Mouse (Mus musculus): ENCODE results near the gene Gng5.

Gene Gng5

DNA sequence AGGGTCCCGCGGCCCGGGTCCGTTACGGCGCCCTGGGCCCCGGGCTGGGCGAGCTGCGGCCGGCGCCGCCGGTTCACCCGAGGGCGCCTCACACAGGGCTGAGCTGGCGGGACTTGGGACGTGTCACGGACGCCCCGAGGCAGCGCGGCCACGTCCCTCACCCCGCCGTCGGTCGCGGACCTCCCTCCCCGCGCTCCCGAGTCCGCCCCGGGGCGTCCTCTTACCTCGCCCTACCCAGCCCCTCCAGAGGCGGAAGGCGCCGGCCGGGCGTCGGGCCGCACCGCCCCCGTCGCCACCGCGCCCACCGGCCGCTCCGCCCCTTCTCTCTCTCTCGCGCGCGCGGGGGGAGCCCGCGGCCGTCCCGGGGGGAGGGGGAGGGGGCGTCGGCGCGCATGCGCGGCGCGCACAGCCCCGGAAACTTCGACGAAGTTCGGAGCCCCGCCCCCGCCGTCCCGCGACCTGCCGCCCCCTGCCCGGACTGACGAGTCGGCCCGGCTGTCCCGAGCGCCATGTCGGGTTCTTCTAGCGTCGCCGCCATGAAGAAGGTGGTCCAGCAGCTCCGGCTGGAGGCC lies at the start of gene Gng5, which contains the start of gene Spata1:
TSS of gene Gng5 (plus strand) at position 377 of the 572 bp plus-strand sequence.
TSS of gene Spata1 (minus strand) at position 323 of the 572 bp plus-strand sequence.
- DNase-seq (ENCODE audit: low spot score in 2 of 2), result peak; percentile 44 to 48

DNA sequence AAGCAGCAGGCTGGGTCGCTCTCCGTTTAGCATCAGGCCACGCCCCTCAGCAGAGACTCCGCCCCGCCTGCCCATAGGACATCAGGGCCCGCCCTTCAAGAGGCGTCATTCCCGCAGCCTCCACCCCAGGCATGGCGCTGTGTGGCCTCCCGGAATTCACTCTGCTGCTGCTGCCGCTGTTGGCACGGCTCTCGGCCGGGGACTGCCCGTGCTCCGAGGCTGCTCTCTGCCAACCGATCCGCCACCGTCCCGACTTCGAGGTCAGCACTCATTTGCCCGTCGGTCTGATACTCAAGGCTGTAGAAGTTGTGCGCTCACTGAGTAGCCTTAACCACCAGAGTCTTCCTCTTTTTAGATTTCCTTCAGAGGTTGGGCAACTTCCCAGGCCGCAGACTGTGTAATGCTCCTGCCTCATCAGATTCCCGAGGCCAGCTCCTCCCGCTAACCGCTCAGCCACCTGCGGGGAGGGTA lies 49.2 kb upstream of the Gng5 start:
- peak; percentile 86 to 93 for DNase-seq (ENCODE audit: low spot score in 2 of 2)

DNA sequence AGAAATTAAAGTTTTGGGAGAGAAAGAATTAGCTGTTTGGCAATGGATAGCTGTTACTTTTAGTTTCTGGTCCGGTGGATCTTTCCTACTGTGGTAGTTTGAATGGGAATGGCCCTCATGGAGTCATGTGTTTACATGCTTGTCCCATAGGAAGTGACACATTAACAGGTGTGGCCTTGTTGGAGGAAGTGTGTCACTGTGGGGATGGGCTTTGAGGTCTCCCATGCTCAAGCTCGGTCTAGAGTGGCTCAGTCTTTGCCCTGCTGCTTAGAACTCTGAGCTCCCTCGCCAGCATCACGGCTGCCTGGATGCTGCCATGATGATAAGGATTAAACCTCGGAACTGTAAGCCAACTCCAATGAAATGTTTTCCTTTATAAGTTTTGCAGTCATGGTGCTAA lies 48.2 kb upstream of the Gng5 start:
- DNase-seq (ENCODE audit: low spot score in 2 of 2), result no peak

DNA sequence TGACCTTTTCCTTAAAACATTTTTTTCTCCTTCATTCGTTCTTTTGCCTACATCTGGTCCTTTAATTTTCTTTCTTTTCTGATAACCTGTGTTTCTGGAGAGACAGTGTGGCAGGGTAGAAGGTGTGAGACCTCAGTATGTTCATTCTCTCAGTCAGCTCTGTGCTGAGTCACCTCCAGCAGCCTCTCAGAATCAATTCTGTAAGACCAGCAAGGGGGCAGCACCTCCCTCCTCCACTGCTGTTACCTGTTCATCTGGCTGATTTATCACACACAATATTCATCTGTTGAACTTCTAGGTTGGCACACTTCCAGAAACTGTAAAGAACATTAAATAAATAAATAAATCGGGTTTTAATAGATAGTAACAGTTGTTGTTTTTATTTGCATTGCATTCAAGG lies 36.7 kb upstream of the Gng5 start:
- DNase-seq (ENCODE audit: low spot score in 2 of 2), result no peak

DNA sequence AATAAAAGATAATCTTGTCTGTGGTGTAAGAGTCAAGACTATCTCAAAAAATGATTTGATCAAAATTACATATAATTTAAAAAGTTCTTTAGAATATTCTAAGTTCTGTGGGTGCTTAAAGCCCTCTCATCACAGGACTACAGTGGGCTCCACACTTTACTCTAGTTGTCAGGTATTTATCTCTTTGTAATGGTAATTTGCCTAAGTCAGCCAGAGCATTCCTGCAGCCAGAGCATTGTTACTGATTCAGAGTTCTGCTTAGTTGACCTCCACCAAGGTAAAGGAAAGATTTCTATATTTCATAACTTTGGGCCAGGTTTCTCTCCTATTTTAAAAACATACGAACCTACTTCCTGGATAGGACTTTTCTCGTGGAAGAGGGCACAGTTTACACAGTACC lies 30.4 kb upstream of the Gng5 start:
- DNase-seq (ENCODE audit: low spot score in 2 of 2), result no peak

DNA sequence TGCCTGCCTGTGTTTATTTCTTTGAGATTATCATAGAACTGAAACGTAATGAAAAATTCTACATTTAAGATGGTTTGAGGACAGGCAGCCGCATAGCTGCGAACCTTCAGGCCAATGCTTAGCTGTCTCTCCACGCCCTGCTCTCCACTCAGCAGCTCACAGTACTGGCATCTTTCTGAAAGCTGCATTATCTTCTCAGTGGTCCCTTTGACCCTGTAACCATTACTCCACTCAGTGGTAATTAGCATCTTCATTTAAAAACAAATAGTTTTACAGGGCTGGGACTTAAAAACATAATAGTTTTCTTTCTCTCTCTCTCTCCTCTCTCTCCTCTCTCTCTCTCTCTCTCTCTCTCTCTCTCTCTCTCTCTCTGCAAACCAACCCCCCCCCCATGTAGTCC lies 26.9 kb upstream of the Gng5 start:
- DNase-seq (ENCODE audit: low spot score in 2 of 2), result no peak

DNA sequence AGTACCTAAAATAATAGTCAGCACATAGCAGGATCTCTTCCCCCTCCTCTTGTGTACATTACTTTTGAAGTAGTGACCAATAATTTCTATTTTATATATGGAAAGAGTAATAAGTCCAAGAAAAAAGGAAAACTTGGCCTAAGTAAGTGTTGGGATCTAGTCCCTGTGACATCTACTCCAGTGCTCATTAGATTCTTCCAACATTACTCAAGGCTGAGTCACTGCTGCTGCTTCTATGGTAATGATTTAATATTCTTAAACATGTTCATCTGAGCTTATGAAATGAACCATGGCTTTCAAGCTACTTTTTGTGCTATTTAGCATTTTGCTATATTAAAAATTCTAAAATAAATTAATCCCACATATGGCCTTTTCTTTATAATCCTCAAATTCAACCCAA lies 25.9 kb upstream of the Gng5 start:
- no peak for DNase-seq (ENCODE audit: low spot score in 2 of 2)

DNA sequence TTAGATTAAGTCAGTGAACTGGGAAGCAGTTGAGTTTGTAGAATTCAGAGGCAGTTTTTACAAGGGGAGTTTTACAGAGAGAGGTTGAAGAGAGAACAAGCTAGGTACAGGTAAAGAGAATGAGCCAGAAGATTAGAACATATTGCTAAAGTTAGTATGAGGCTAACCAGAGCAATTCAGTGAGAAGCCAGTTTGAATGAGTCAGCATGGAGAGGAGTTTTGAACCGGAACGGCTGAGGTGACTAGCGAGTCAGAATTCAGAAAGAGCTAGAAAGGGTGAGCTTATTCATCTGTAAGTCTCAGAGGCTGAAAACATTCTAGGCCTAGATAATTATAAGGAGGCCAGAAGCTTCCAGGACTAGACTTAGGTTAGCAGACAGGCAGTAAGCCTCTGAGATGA lies 25.2 kb upstream of the Gng5 start:
- DNase-seq (ENCODE audit: low spot score in 2 of 2), result no peak

DNA sequence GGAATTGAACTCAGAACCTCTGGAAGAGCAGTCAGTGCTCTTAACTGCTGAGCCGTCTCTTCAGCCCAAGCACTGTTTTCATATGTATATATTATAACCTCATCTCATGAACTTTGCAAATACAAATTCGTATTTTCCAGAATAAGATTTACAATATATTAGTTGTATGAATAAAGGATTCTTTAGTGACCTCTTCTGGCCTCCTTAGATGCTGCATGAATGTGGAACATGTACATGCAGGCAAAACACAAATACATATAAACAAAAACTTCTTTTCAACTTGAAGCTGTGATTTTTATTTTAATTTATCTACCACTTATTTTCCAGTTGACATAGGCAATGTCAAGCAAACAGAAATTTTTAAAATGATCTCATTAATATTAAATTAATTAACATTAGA lies 17.6 kb upstream of the Gng5 start:
- no peak for DNase-seq (ENCODE audit: low spot score in 2 of 2)

DNA sequence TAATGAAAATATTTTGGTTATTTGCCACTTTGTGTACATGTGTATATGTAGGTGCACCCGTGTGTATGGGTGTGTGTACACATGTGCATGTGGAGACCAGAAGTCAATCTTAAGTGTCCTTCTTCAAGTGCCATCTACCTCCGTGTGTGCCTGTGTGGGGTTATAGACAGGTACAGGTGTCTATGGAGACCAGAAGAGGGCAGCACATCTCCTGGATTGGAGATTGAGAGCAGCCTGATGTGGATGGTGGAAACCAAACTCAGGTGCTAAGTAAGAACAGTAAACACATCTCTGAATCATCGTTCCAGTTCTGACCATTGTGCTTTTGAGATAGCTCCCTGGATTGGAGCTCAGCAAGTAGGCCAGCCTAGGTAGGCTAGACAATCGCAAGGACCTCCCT lies 13.1 kb upstream of the Gng5 start:
- no peak for DNase-seq (ENCODE audit: low spot score in 2 of 2)

DNA sequence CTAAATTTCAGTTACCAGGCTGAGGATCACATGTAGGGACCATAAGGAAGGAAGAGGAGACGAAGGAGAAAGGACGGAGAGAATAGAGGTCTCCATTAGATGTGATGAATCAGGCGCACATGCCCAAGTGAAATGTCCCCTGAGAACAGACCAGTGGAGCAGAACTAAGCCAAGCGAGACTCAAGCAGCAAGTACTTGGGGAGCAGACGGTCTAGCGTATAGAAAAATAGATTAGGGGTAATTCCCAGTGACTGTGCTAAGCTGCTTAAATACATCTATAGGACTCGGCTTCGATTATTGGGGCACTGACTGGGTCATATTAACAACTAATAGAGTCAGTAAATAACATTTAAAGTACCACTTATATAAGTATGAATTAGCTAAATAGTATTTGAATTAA lies 4.7 kb upstream of the Gng5 start:
- no peak for DNase-seq (ENCODE audit: low spot score in 2 of 2)

DNA sequence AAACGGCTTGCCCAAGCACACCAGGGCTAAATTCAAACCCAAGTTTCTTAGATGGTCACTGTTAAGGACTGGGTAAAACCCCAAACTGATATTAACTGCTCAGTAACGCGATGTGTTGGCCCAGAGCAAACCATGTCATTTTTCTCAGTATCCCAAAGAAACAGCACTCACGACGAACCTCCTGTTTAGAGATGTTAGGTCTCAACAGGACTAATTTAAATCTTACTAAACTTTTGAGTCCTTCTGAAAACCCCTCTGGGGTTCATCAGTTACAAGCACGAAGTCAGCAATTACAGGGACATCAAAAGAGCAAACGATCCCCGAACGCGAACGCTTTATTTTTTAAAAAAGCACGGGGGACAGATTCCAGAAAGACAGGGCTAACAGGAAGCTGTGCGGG lies 618 bp upstream of the Gng5 start:
- no peak for DNase-seq (ENCODE audit: low spot score in 2 of 2)

DNA sequence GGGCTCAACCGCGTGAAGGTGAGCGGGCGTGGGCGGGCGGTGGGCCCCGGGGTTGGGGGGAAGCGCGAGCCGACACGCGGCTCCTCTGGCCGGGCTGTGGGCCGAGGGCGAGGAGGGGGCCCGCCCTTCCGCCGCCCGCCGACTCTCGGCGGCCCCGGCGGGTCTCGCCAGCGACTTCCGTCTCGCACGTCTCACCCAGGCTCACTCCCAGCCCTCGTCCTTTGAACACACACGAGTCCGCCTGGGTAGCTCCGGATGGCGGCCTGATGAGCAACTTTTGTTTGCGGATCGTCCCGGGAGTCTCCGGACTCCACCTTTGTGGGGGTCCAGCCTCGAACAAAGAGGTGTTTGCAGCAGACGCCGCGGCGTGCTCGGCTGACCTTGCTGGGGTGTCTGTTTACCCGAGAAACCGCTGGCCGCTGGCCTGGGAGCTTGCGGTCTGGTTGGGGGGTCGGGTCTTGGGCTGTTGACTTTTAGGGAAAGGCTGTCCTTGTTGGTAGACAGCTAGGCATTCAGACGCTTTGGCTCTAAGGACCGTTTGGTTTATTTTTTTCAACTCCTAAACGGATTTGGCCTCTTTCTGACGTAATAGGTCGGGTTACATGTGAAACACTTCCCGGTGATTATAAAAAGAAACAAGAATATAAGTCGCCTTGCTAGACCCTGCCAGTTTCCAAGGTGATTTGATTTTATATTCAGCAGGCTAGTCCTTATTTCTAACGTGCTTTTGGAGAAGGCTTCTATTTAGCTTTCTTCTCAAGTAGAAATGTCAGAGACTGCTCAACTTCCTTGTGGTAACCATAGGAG lies 599 bp downstream of the Gng5 start:
- DNase-seq (ENCODE audit: low spot score in 2 of 2), result peak in 1 of 2 experiments; percentile 22

DNA sequence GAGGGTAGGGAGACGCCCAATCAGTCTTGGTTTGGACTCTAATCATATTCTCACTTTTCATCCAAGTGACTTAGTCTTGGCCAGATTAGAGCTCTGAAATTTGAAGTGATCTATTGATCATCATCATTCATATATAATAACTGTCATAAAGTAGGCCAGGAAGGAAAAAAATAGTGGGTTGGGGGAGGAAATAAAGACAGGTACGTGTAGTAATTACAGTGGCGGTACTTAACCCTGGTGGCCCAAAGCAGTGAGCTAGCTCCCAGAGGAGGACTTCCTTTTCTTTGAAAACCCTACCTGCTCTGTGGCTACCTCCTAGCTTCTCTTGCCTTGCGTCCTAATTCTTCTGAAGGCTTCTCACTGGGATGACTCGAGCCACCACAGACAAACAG lies 1.2 kb downstream of the Gng5 start:
- DNase-seq (ENCODE audit: low spot score in 2 of 2), result no peak

DNA sequence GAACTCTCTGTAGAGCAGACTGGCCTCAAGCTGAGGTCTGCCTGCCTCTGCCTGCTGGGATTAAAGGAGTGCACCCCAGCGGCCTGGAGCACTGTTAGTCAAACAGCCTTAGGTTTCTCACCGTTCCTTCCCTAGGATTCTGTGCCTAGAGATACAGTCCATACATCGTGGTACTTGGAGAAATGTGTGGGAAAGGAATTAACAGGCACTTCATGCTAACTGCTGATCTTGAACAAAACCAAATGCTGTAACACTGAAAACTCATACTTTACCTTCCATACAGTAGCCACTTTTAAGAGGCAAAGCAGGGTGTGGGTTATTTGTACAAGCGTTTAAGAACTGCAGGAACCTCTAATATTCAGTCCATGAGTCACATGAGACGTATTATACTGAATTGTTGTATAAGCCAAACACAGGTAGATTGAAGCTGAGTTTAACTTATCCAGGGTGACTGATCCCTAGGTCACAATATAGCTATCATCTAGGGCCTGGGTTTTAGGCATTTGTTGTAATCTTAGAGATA lies 2.1 kb downstream of the Gng5 start:
- DNase-seq (ENCODE audit: low spot score in 2 of 2), result no peak

DNA sequence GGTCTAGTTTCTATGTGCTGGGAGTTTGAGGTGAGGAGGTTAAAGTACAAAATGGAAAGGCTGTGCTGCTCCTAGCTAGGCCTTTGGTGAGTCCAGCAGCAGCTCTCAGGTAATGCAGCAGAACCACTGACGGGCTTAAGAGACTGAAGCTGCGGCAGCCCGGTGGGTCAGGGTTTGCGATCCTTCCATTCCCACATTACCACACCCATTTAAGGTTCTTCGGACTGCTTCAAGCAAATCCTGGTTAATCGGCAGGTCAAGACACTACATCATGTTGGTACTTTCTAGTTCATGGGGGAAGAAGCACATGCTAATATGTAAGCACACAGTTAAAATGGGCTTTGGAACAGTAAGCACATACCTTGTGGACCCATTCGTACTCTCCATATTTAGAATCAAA lies 7.1 kb downstream of the Gng5 start:
- DNase-seq (ENCODE audit: low spot score in 2 of 2), result no peak

DNA sequence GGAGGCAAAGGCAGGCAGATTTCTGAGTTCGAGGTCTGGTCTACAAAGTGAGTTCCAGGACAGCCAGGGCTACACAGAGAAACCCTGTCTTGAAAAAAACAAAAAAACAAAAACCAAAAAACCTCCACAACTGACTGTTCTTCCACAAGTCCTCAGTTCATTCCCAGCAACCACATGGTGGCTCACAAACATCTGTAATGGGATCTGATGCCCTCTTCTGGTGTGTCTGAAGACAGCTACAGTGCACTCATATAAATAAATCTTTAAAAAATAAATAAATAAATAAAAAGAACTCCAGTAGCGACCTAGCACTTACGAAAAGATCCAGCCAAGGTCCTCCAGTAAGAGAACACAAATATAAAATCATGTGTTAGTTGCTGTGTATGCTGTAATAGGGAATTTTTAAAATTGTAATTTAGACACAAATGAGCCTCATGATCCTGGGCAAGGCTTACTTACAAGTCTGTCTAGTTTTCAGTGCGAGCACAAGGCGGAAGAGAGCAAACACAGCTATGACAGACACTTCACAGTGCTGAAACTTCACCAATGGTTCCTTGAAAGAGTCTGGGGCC lies 20.7 kb downstream of the Gng5 start:
- DNase-seq (ENCODE audit: low spot score in 2 of 2), result no peak

DNA sequence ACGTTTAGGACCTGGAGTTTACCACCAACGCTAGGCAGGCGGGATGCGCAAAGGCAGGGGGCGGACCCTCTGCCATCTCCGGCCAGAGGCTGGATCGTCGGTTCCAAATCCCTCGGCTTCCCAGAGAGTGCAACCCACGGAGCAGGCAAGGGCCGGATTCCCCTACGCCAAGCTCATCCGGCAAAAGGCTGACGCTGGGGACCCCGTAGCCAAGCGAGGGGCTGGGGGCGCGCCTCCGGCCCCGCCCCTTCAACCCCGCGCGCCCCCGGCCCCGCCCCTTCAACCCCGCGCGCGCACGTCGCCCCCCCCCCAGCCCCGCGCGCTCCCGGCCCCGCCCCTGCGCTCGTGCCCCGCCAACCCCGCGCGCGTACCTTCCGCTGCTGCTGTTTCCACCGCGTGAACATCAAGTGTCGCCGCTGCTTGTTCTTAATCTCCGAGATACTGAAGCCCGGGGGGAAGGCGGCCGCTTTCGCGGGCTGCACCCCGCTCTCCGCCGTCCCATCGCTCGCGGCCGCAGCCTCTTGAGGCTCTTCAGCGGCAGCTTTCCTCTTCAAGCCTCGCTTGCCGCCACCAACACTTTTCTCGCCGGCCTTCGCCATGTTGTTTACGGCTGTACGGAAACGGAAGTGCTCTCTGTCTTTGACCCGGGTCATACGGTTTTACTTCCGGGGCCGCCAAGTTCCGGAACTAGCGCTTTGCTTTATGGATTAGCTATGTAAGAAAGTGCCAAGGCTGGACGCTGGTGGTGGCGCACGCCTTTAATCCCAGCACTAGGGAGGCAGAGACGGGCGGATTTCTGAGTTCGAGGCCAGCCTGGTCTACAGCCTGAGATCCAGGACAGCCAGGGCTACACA lies 21.4 kb downstream of the Gng5 start, which contains the start of gene Rpf1:
TSS of gene Rpf1 (minus strand) at position 632 of the 854 bp plus-strand sequence.
- DNase-seq (ENCODE audit: low spot score in 2 of 2), result peak; percentile 83 to 87

DNA sequence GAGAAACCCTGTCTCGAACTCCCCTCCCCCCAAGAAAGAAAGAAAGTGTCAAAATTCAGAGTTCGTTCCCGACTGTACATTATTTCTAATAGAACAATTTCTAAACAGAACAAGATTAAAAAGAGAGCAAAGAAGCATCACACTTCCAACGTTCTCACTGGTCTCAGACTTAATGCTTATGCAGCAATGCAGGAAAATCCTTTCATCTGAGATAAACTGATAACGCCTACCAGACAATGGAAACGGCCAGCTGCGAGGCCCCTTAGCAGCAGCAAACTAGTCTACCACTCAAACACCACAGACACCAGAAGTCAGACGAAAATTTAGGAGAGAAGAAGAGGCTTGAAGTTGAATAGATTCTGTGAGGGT lies 22.0 kb downstream of the Gng5 start:
- DNase-seq (ENCODE audit: low spot score in 2 of 2), result no peak

DNA sequence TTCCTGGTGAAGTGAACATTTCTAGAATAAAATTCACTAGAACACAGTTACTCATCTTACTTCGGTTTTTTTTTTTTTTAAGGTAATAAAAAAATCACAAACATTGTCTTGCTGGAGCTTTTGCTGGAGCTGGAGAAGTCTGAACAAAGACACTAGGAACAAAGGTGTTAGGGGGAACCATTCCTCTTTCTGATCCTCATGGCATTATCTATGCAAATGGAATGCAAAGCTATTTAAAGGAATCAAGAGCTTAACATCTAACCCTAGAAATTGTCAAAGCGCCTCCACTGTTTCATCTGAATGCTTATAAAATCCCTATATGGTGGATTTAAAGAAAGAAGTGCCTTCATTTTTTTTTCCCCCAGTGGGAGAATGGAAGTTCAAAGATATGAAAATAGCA lies 28.7 kb downstream of the Gng5 start:
- no peak for DNase-seq (ENCODE audit: low spot score in 2 of 2)

DNA sequence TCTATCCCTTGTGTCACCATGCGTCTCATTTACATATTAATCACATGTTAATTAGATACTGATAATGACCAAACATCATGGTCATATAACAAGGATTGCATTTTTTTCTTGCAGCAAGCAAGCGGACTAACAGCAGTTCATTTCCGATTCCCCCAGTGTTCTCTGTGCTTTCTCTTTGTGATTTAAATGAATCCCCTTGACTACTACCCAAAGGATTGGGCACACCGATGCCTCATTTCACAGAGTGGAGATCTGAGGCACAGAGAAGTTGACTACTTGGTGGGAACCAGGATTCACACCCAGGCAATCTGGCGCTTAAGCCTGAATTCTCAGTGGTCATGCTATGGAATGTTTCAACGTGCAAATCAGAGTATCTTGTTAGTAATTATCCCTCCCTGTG lies 35.4 kb downstream of the Gng5 start:
- DNase-seq (ENCODE audit: low spot score in 2 of 2), result no peak
